Mouse (Mus musculus) hindbrain, embryonic 13.5 days (tissue): ENCODE results near the gene Rpl18a. TPM values are rescaled to one million over a fixed set of nuclear protein-coding genes. Genes with fewer than 3 reads are reported as not detected.
"Not testable (repeated sequence)": the region's sequence is repeated elsewhere in the genome, so short reads cannot be mapped to it uniquely, and the experiment has no call there.

Experiments
- ATAC-seq: fragments of 200-750 bp; cut with Nextera tagmentation; 2 replicates; pipeline ENCODE4 v1.8.0; 2017; ENCODE audit warnings: moderate TSS enrichment; ENCODE audit not compliant: low FRiP score
- H3K27ac ChIP-seq: fragments of 300-500 bp; sonication (generic); 2 replicates; pipeline ENCODE4 v1.5.1; 2015; ENCODE audit warnings: inconsistent platforms, mild to moderate bottlenecking, moderate library complexity
- H3K27me3 ChIP-seq: fragments of 300-500 bp; sonication (generic); 2 replicates; pipeline ENCODE4 v1.6.1; 2015; ENCODE audit warnings: mild to moderate bottlenecking, inconsistent platforms
- H3K36me3 ChIP-seq: fragments of 300-500 bp; sonication (generic); 2 replicates; pipeline ENCODE4 v1.6.1; 2015; ENCODE audit warnings: mild to moderate bottlenecking, inconsistent platforms
- H3K4me1 ChIP-seq: fragments of 300-500 bp; sonication (generic); replicated peaks from 2 replicates; pipeline ENCODE4 v1.6.1; 2015; ENCODE audit warnings: inconsistent platforms
- H3K4me2 ChIP-seq: fragments of 300-500 bp; sonication (generic); 2 replicates; pipeline ENCODE4 v1.6.1; 2015; ENCODE audit warnings: inconsistent platforms, mild to moderate bottlenecking, moderate library complexity
- H3K4me3 ChIP-seq: fragments of 300-500 bp; sonication (generic); 2 replicates; pipeline ENCODE4 v1.5.1; 2015; ENCODE audit warnings: mild to moderate bottlenecking, inconsistent platforms
- H3K9ac ChIP-seq: fragments of 300-500 bp; sonication (generic); 2 replicates; pipeline ENCODE4 v1.6.1; 2015; ENCODE audit warnings: mild to moderate bottlenecking, inconsistent platforms
- H3K9me3 ChIP-seq: fragments of 300-500 bp; sonication (generic); 2 replicates; pipeline ENCODE4 v1.6.1; 2016; ENCODE audit warnings: inconsistent platforms
- WGBS: fragments of 180-500 bp; shearing (Covaris S2); methylation state at CpG from one replicate; pipeline ENCODE4 v1.1.7; 2015; 5-methylcytosine and 5-hydroxymethylcytosine counted together
- polyA plus RNA-seq: library from polyadenylated mRNA; unstranded; fragments of >200 nt; fragmentation: Nextera tagmentation; extraction: Ambion mirVana; gene quantifications from 2 replicates; pipeline ENCODE4 v1.2.1, GENCODE M21; 2015

Rpl18a gene
- polyA plus RNA-seq, 1 experiment from 2014 or later = 2,711 TPM

GRCm38 (mm10) chr8:70900872-70901387, 3.7 kb upstream of the Rpl18a start:
- Histone ChIP-seq H3K27me3 (peaks cover 30% of the 10 kb centered on the region), H3K4me2 (no peak overlapping the region), H3K4me1 (peaks cover 20% of the 10 kb centered on the region), H3K27ac (no peak overlapping the region), H3K9ac (no peak overlapping the region), H3K36me3 (peaks cover 1% of the 10 kb centered on the region; the same call in 1 of the 2 replicates), H3K9me3 (no peaks in the 10 kb centered on the region), H3K4me3 (no peak overlapping the region)
- 71% methylated on average over 2 of the region's 2 CpGs for WGBS
- ATAC-seq = no peak

GRCm38 (mm10) chr8:70899226-70899625, 2.0 kb upstream of the Rpl18a start:
- H3K27ac ChIP-seq = no peak overlapping the region
- H3K4me2 ChIP-seq = no peak overlapping the region
- no peaks in the 10 kb centered on the region for H3K9me3 ChIP-seq
- WGBS = 96% methylated on average over 2 of the region's 2 CpGs
- peaks cover 19% of the 10 kb centered on the region for H3K4me1 ChIP-seq
- peaks cover 18% of the 10 kb centered on the region for H3K36me3 ChIP-seq
- H3K27me3 ChIP-seq = peaks cover 40% of the 10 kb centered on the region
- no peak for ATAC-seq
- no peak overlapping the region for H3K4me3 ChIP-seq
- peak overlapping the region; percentile 76; the same call in 1 of the 2 replicates for H3K9ac ChIP-seq

GRCm38 (mm10) chr8:70898661-70899198, 1.5 kb upstream of the Rpl18a start:
- Histone ChIP-seq H3K9ac (peak overlapping the region; percentile 76), H3K27me3 (peaks cover 40% of the 10 kb centered on the region), H3K4me1 (peaks cover 19% of the 10 kb centered on the region), H3K4me3 (peak overlapping the region; percentile 80; the same call in 1 of the 2 replicates), H3K9me3 (no peaks in the 10 kb centered on the region), H3K36me3 (peaks cover 23% of the 10 kb centered on the region), H3K27ac (peak overlapping the region; percentile 78), H3K4me2 (peak overlapping the region; percentile 76)
- ATAC-seq = no peak
- WGBS = 60% methylated on average over 2 of the region's 2 CpGs

GRCm38 (mm10) chr8:70897681-70898413, 635 bp upstream of the Rpl18a start:
- H3K4me2 ChIP-seq = peak overlapping the region; percentile 76
- H3K4me3 ChIP-seq = peak overlapping the region; percentile 80
- peak overlapping the region; percentile 78 for H3K27ac ChIP-seq
- under 1% methylated on average over 20 of the region's 20 CpGs for WGBS
- ATAC-seq = peak; percentile 54
- peak overlapping the region; percentile 76 for H3K9ac ChIP-seq
- H3K27me3 ChIP-seq = peaks cover 41% of the 10 kb centered on the region
- peaks cover 32% of the 10 kb centered on the region for H3K36me3 ChIP-seq
- no peaks in the 10 kb centered on the region for H3K9me3 ChIP-seq
- peaks cover 21% of the 10 kb centered on the region for H3K4me1 ChIP-seq

- Histone ChIP-seq H3K9me3 (no peaks in the 10 kb centered on the region), H3K4me2 (peak overlapping the region; percentile 98), H3K4me1 (peaks cover 31% of the 10 kb centered on the region), H3K4me3 (peak overlapping the region; percentile 80), H3K27me3 (peaks cover 43% of the 10 kb centered on the region), H3K9ac (peak overlapping the region; percentile 92), H3K36me3 (peaks cover 33% of the 10 kb centered on the region), H3K27ac (peak overlapping the region; percentile 81)
- no peak; the same call in 1 of the 2 replicates for ATAC-seq
- 3% methylated on average over 25 of the region's 25 CpGs for WGBS
Measured at GRCm38 (mm10) chr8:70896316-70897020, 744 bp downstream of the Rpl18a start.

- not testable (repeated sequence) for H3K9me3 ChIP-seq, ATAC-seq, H3K27ac ChIP-seq
- 80% methylated on average over 24 of the region's 24 CpGs for WGBS
- Histone ChIP-seq H3K27me3 (peaks cover 50% of the 10 kb centered on the region), H3K36me3 (peaks cover 36% of the 10 kb centered on the region), H3K4me1 (peaks cover 31% of the 10 kb centered on the region), H3K4me2 (peak overlapping the region; percentile 98), H3K4me3 (peak overlapping the region; percentile 80), H3K9ac (peak overlapping the region; percentile 92)
Measured at GRCm38 (mm10) chr8:70895571-70896259, 1.5 kb downstream of the Rpl18a start.

GRCm38 (mm10) chr8:70894771-70895545, 2.3 kb downstream of the Rpl18a start:
- H3K9me3 ChIP-seq = no peaks in the 10 kb centered on the region
- no peak overlapping the region for H3K9ac ChIP-seq
- H3K4me2 ChIP-seq = no peak overlapping the region
- H3K36me3 ChIP-seq = peaks cover 37% of the 10 kb centered on the region
- H3K27me3 ChIP-seq = peaks cover 57% of the 10 kb centered on the region
- no peak overlapping the region for H3K27ac ChIP-seq
- ATAC-seq = no peak
- WGBS = 90% methylated on average over 8 of the region's 8 CpGs
- H3K4me1 ChIP-seq = peaks cover 31% of the 10 kb centered on the region
- H3K4me3 ChIP-seq = no peak overlapping the region

GRCm38 (mm10) chr8:70894385-70894720, 2.9 kb downstream of the Rpl18a start:
- Histone ChIP-seq H3K4me2 (no peak overlapping the region), H3K9me3 (no peaks in the 10 kb centered on the region), H3K36me3 (peaks cover 37% of the 10 kb centered on the region), H3K4me1 (peaks cover 31% of the 10 kb centered on the region), H3K27ac (no peak overlapping the region), H3K9ac (no peak overlapping the region), H3K27me3 (peaks cover 63% of the 10 kb centered on the region), H3K4me3 (no peak overlapping the region)
- ATAC-seq = no peak
- WGBS = 73% methylated on average over 2 of the region's 2 CpGs

- no peak overlapping the region for H3K27ac ChIP-seq
- H3K9me3 ChIP-seq = no peaks in the 10 kb centered on the region
- peaks cover 37% of the 10 kb centered on the region for H3K36me3 ChIP-seq
- WGBS = 28% methylated on average over 12 of the region's 12 CpGs
- ATAC-seq = no peak
- H3K9ac ChIP-seq = no peak overlapping the region
- H3K4me1 ChIP-seq = peaks cover 31% of the 10 kb centered on the region
- H3K4me2 ChIP-seq = no peak overlapping the region
- H3K27me3 ChIP-seq = peaks cover 68% of the 10 kb centered on the region
- no peak overlapping the region for H3K4me3 ChIP-seq
Measured at GRCm38 (mm10) chr8:70893656-70894384, 3.4 kb downstream of the Rpl18a start.

GRCm38 (mm10) chr8:70892896-70893655, 4.1 kb downstream of the Rpl18a start:
- H3K4me2 ChIP-seq = peak overlapping the region; percentile 44
- H3K4me1 ChIP-seq = peaks cover 24% of the 10 kb centered on the region
- H3K9me3 ChIP-seq = no peaks in the 10 kb centered on the region
- 26% methylated on average over 20 of the region's 20 CpGs for WGBS
- peaks cover 73% of the 10 kb centered on the region for H3K27me3 ChIP-seq
- H3K27ac ChIP-seq = no peak overlapping the region
- peak overlapping the region; percentile 61 for H3K9ac ChIP-seq
- H3K4me3 ChIP-seq = peak overlapping the region; percentile 30
- ATAC-seq = no peak
- peaks cover 37% of the 10 kb centered on the region for H3K36me3 ChIP-seq
